Mouse (Mus musculus) layer of hippocampus, adult 8-10 months (tissue): ENCODE results near the gene Gas6. TPM values are rescaled to one million over a fixed set of nuclear protein-coding genes. Genes with fewer than 3 reads are reported as not detected.

Experiments
- total RNA-seq, 4 experiments: library from RNA; stranded (reverse); gene quantifications; 2 replicates each; pipeline ENCODE4 v1.2.4; 2022

Gene Gas6
- total RNA-seq, 4 experiments from 2014 or later, result 84.4 to 105 (median 93.8) TPM

Other genes with a start within 250 kb of the Gas6 start
- 1 to 10 TPM in 2 of 4 experiments, under 1 TPM in 2; 0.59 to 1.3 (median 1.0) TPM for gene Adprhl1, start 240.3 kb downstream of the Gas6 start, total RNA-seq
- 10 to 100 TPM; 35.8 to 39.8 (median 38.4) TPM for gene Dcun1d2, start 206.4 kb downstream of the Gas6 start, total RNA-seq
- gene Tmco3, start 206.3 kb downstream of the Gas6 start, total RNA-seq, result 10 to 100 TPM; 45.3 to 53.0 (median 49.2) TPM
- 10 to 100 TPM; 58.4 to 71.6 (median 67.4) TPM for gene Tfdp1, start 155.7 kb downstream of the Gas6 start, total RNA-seq
- not detected for gene Atp4b, start 97.7 kb downstream of the Gas6 start, total RNA-seq
- not detected for gene Grk1, start 89.4 kb downstream of the Gas6 start, total RNA-seq
- 1 to 10 TPM; 4.9 to 6.8 (median 6.1) TPM for gene Tmem255b, start 59.3 kb downstream of the Gas6 start, total RNA-seq
- not detected for gene 1700029H14Rik, start 68.0 kb upstream of the Gas6 start, total RNA-seq
- 10 to 100 TPM; 62.7 to 74.3 (median 68.2) TPM for gene Rasa3, start 183.1 kb upstream of the Gas6 start, total RNA-seq
- gene Cfap97d2, start 211.4 kb upstream of the Gas6 start, total RNA-seq, result 1 to 10 TPM; 1.8 to 3.6 (median 2.7) TPM